Comparison of ENCODE assay signal across 24 mouse cellular contexts in genomic region chr9:87346278-87346882, GRCm38 (mm10).
A peak's percentile ranks its signal among the peaks of the same experiment; 100 is the strongest.
DNase-seq lines count a peak whose midpoint lies in the region; ATAC-seq and TF ChIP-seq lines count a peak whose summit lies in the region.
"Had no signal": no experiment of that assay in that cellular context is flagged by ENCODE, and none has a peak within 500 bp of the region (broad histone marks: within the 10 kb centered on the region; RNA-seq: fewer than 3 reads in every experiment).

No protein-coding gene starts in this region.

- TF ChIP-seq POLR2A in kidney, adult 2 months (IDR thresholded peaks at IDR 0.05; ENCODE audit: low read depth, low read length): no peak
- no peak for TF ChIP-seq POLR2A in thymus, adult 2 months (IDR thresholded peaks at IDR 0.05; ENCODE audit: control insufficient read depth, extremely low read depth, insufficient read depth, low read length, poor library complexity)

- ATAC-seq in forebrain, embryonic 15.5 days (replicated peaks): peak; percentile 46; the same call in 1 of the 2 replicates
- ATAC-seq in forebrain, embryonic 11.5 days (replicated peaks; ENCODE audit: low FRiP score): no peak
- peak; percentile 74 for ATAC-seq in kidney, embryonic 15.5 days (replicated peaks; ENCODE audit: low FRiP score)
- peak; percentile 16; the same call in 1 of the 2 replicates for ATAC-seq in midbrain, postnatal 0 days (ENCODE audit: low FRiP score)
- no peak for ATAC-seq in midbrain, embryonic 15.5 days (replicated peaks)
- ATAC-seq: intestine, embryonic 15.5 days had no signal

- 68% methylated on average over 3 of the region's 3 CpGs for WGBS in forebrain, embryonic 15.5 days
- 72% methylated on average over 3 of the region's 3 CpGs for WGBS in forebrain, embryonic 11.5 days
- 38% methylated on average over 3 of the region's 3 CpGs for WGBS in kidney, embryonic 15.5 days
- 23% methylated on average over 3 of the region's 3 CpGs for WGBS in kidney, adult 2 months
- WGBS in midbrain, postnatal 0 days: 72% methylated on average over 3 of the region's 3 CpGs
- 52% methylated on average over 3 of the region's 3 CpGs for WGBS in midbrain, embryonic 15.5 days
- 85% methylated on average over 3 of the region's 3 CpGs for WGBS in thymus, adult 2 months

- H3K4me1 ChIP-seq in forebrain, embryonic 15.5 days: no peaks in the 10 kb centered on the region
- no peaks in the 10 kb centered on the region for H3K4me1 ChIP-seq in forebrain, embryonic 11.5 days (replicated peaks; ENCODE audit: control insufficient read depth, insufficient read depth, low read length)
- H3K4me1 ChIP-seq in kidney, embryonic 15.5 days: peaks cover 3% of the 10 kb centered on the region; the same call in 1 of the 2 replicates
- H3K4me1 ChIP-seq in kidney, adult 2 months (ENCODE audit: control insufficient read depth, insufficient read depth, low read length): no peaks in the 10 kb centered on the region
- no peaks in the 10 kb centered on the region for H3K4me1 ChIP-seq in midbrain, postnatal 0 days (ENCODE audit: insufficient read depth, low read length)
- no peaks in the 10 kb centered on the region for H3K4me1 ChIP-seq in midbrain, embryonic 15.5 days
- H3K4me1 ChIP-seq in thymus, adult 2 months (replicated peaks; ENCODE audit: control insufficient read depth, insufficient read depth, low read length): no peaks in the 10 kb centered on the region
- H3K4me1 ChIP-seq: heart, embryonic 13.5 days; intestine, embryonic 15.5 days; lung, embryonic 15.5 days; midbrain, embryonic 10.5 days; stomach, embryonic 15.5 days had no signal

- H3K27me3 ChIP-seq in forebrain, embryonic 15.5 days: no peaks in the 10 kb centered on the region
- H3K27me3 ChIP-seq in forebrain, embryonic 11.5 days (ENCODE audit: control insufficient read depth, insufficient read depth, low read length): no peaks in the 10 kb centered on the region
- no peaks in the 10 kb centered on the region for H3K27me3 ChIP-seq in kidney, embryonic 15.5 days
- no peaks in the 10 kb centered on the region for H3K27me3 ChIP-seq in kidney, adult 2 months (replicated peaks; ENCODE audit: control insufficient read depth, insufficient read depth, low read length)
- H3K27me3 ChIP-seq in midbrain, postnatal 0 days (ENCODE audit: insufficient read depth, low read length): no peaks in the 10 kb centered on the region
- no peaks in the 10 kb centered on the region for H3K27me3 ChIP-seq in midbrain, embryonic 15.5 days (replicated peaks)
- no peaks in the 10 kb centered on the region for H3K27me3 ChIP-seq in thymus, adult 2 months (ENCODE audit: control insufficient read depth, insufficient read depth, low read length)
- H3K27me3 ChIP-seq: embryonic facial prominence, embryonic 12.5 days; heart, embryonic 13.5 days; intestine, embryonic 15.5 days; lung, embryonic 15.5 days; stomach, embryonic 15.5 days had no signal

- H3K36me3 ChIP-seq in forebrain, embryonic 15.5 days: no peaks in the 10 kb centered on the region
- H3K36me3 ChIP-seq in forebrain, embryonic 11.5 days (ENCODE audit: control insufficient read depth, insufficient read depth, low read length): no peaks in the 10 kb centered on the region
- H3K36me3 ChIP-seq in kidney, embryonic 15.5 days: no peaks in the 10 kb centered on the region
- no peaks in the 10 kb centered on the region for H3K36me3 ChIP-seq in kidney, adult 2 months (ENCODE audit: control insufficient read depth, insufficient read depth, low read length)
- no peaks in the 10 kb centered on the region for H3K36me3 ChIP-seq in midbrain, postnatal 0 days (ENCODE audit: insufficient read depth, low read length)
- no peaks in the 10 kb centered on the region for H3K36me3 ChIP-seq in midbrain, embryonic 15.5 days (replicated peaks)
- H3K36me3 ChIP-seq in thymus, adult 2 months (ENCODE audit: control insufficient read depth, insufficient read depth, low read length): no peaks in the 10 kb centered on the region
- H3K36me3 ChIP-seq: embryonic facial prominence, embryonic 12.5 days; heart, embryonic 13.5 days; intestine, embryonic 15.5 days; limb, embryonic 13.5 days; lung, embryonic 15.5 days; midbrain, embryonic 10.5 days; stomach, embryonic 15.5 days had no signal

- no peak overlapping the region for H3K27ac ChIP-seq in forebrain, embryonic 15.5 days (replicated peaks)
- H3K27ac ChIP-seq in forebrain, embryonic 11.5 days (ENCODE audit: low read depth, low read length): no peak overlapping the region
- no peak overlapping the region for H3K27ac ChIP-seq in kidney, embryonic 15.5 days
- H3K27ac ChIP-seq in kidney, adult 2 months (ENCODE audit: insufficient read depth, low read depth, low read length): no peak overlapping the region
- H3K27ac ChIP-seq in midbrain, postnatal 0 days (ENCODE audit: low read depth, low read length): no peak overlapping the region
- no peak overlapping the region for H3K27ac ChIP-seq in midbrain, embryonic 15.5 days
- H3K27ac ChIP-seq in thymus, adult 2 months (ENCODE audit: control insufficient read depth, insufficient read depth, low read length): no peak overlapping the region
- H3K27ac ChIP-seq: embryonic facial prominence, embryonic 12.5 days; heart, embryonic 13.5 days; intestine, embryonic 15.5 days; limb, embryonic 13.5 days; lung, embryonic 15.5 days; midbrain, embryonic 10.5 days; stomach, embryonic 15.5 days had no signal

- no peak overlapping the region for H3K9ac ChIP-seq in forebrain, embryonic 15.5 days (replicated peaks)
- no peak overlapping the region for H3K9ac ChIP-seq in forebrain, embryonic 11.5 days (ENCODE audit: low read length)
- H3K9ac ChIP-seq in kidney, embryonic 15.5 days: no peak overlapping the region
- H3K9ac ChIP-seq in midbrain, postnatal 0 days (replicated peaks; ENCODE audit: low read length, poor library complexity, severe bottlenecking): no peak overlapping the region
- no peak overlapping the region for H3K9ac ChIP-seq in midbrain, embryonic 15.5 days
- H3K9ac ChIP-seq: embryonic facial prominence, embryonic 12.5 days; heart, embryonic 13.5 days; intestine, embryonic 15.5 days; limb, embryonic 13.5 days; lung, embryonic 15.5 days; stomach, embryonic 15.5 days had no signal

- no peak overlapping the region for H3K4me3 ChIP-seq in forebrain, embryonic 15.5 days
- H3K4me3 ChIP-seq in forebrain, embryonic 11.5 days (ENCODE audit: low read depth, low read length): no peak overlapping the region
- no peak overlapping the region for H3K4me3 ChIP-seq in kidney, embryonic 15.5 days (replicated peaks)
- H3K4me3 ChIP-seq in kidney, adult 2 months (ENCODE audit: insufficient read depth, low read depth, low read length): no peak overlapping the region
- H3K4me3 ChIP-seq in midbrain, postnatal 0 days (ENCODE audit: low read depth, low read length): no peak overlapping the region
- H3K4me3 ChIP-seq in midbrain, embryonic 15.5 days: no peak overlapping the region
- H3K4me3 ChIP-seq in thymus, adult 2 months (ENCODE audit: control insufficient read depth, insufficient read depth, low read length): no peak overlapping the region
- H3K4me3 ChIP-seq: embryonic facial prominence, embryonic 12.5 days; heart, embryonic 13.5 days; intestine, embryonic 15.5 days; limb, embryonic 13.5 days; lung, embryonic 15.5 days; midbrain, embryonic 10.5 days; stomach, embryonic 15.5 days had no signal

- DNase-seq in forebrain, embryonic 11.5 days (ENCODE audit: low spot score): no peak
- DNase-seq in kidney, adult 2 months: no peak
- DNase-seq in midbrain, postnatal 0 days (ENCODE audit: low spot score): peak; percentile 61
- no peak for DNase-seq in urinary bladder, postnatal 36 days (ENCODE audit: low spot score in 2 of 2)
- DNase-seq in thymus, adult 2 months: no peak
- DNase-seq: adrenal gland, postnatal 14 days; cerebellum, adult 11-12 months; cerebellum, adult 9-11 months; embryo, embryonic 11 days; heart, postnatal 10 days; kidney, adult 9 months; layer of hippocampus, adult 9-11 months; thymus, postnatal 14 days had no signal

- H3K4me2 ChIP-seq in forebrain, embryonic 15.5 days (replicated peaks): no peak overlapping the region
- H3K4me2 ChIP-seq in forebrain, embryonic 11.5 days (ENCODE audit: low read depth, low read length, severe bottlenecking): no peak overlapping the region
- no peak overlapping the region for H3K4me2 ChIP-seq in kidney, embryonic 15.5 days
- H3K4me2 ChIP-seq in midbrain, postnatal 0 days (ENCODE audit: low read depth, low read length, poor library complexity, severe bottlenecking): no peak overlapping the region
- H3K4me2 ChIP-seq in midbrain, embryonic 15.5 days: no peak overlapping the region
- H3K4me2 ChIP-seq: embryonic facial prominence, embryonic 12.5 days; heart, embryonic 13.5 days; intestine, embryonic 15.5 days; limb, embryonic 13.5 days; liver, embryonic 11.5 days; lung, embryonic 15.5 days; stomach, embryonic 15.5 days had no signal

- no peaks in the 10 kb centered on the region for H3K9me3 ChIP-seq in forebrain, embryonic 15.5 days
- no peaks in the 10 kb centered on the region for H3K9me3 ChIP-seq in forebrain, embryonic 11.5 days (ENCODE audit: control insufficient read depth, low read length)
- no peaks in the 10 kb centered on the region for H3K9me3 ChIP-seq in kidney, embryonic 15.5 days (replicated peaks)
- H3K9me3 ChIP-seq in midbrain, postnatal 0 days (ENCODE audit: low read length): no peaks in the 10 kb centered on the region
- no peaks in the 10 kb centered on the region for H3K9me3 ChIP-seq in midbrain, embryonic 15.5 days
- H3K9me3 ChIP-seq: embryonic facial prominence, embryonic 12.5 days; heart, embryonic 13.5 days; intestine, embryonic 15.5 days; limb, embryonic 13.5 days; lung, embryonic 15.5 days; midbrain, embryonic 10.5 days; stomach, embryonic 15.5 days had no signal

- no peak for TF ChIP-seq CTCF in kidney, adult 2 months (conservative IDR thresholded peaks at IDR 0.05; ENCODE audit: insufficient read depth, insufficient read length, low read depth, low read length)
- no peak for TF ChIP-seq CTCF in midbrain, postnatal 0 days (IDR thresholded peaks at IDR 0.05)
- no peak for TF ChIP-seq CTCF in thymus, adult 2 months (IDR thresholded peaks at IDR 0.05; ENCODE audit: borderline replicate concordance, control insufficient read depth, extremely low read depth, insufficient read depth, low read length, poor library complexity)

Comparison
In these comparisons a context has a peak if more than half of its experiments do, and no peak if none do; other contexts are left out.
1. ATAC-seq: peak in forebrain, embryonic 15.5 days (single experiment), kidney, embryonic 15.5 days (single experiment) and midbrain, postnatal 0 days (single experiment); none in forebrain, embryonic 11.5 days (single experiment) and midbrain, embryonic 15.5 days (single experiment).